Mouse (Mus musculus) urinary bladder, postnatal 14 days (tissue): ENCODE measurements at regions not wholly inside any gene's neighbourhood (a gene's known extent, or its start where the extent isn't known, plus 50 kb on each side); places are given as distances from the start of the nearest gene placed in this dataset.

Experiments used
- DNase-seq: peaks from one replicate; pipeline ENCODE4 v3.0.0; 2021; ENCODE audit warnings: low spot score

GRCm38 (mm10) chr2:160066491-160067303 lies 267.3 kb downstream of the Gm826 start:
- peak; percentile 32 for DNase-seq

GRCm38 (mm10) chr2:160062148-160062937 lies 271.6 kb downstream of the Gm826 start:
- DNase-seq: no peak

GRCm38 (mm10) chr2:160060091-160060490 lies 273.9 kb downstream of the Gm826 start:
- no peak for DNase-seq

GRCm38 (mm10) chr2:160057211-160057610 lies 276.8 kb downstream of the Gm826 start:
- DNase-seq: no peak

- no peak for DNase-seq
Observed at GRCm38 (mm10) chr2:160054411-160054810, 279.6 kb downstream of the Gm826 start.

- no peak for DNase-seq
Observed at GRCm38 (mm10) chr2:160048286-160048685, 285.7 kb downstream of the Gm826 start.

GRCm38 (mm10) chr2:160046881-160047543 lies 286.9 kb downstream of the Gm826 start:
- DNase-seq: no peak

GRCm38 (mm10) chr2:160044591-160044990 lies 289.4 kb downstream of the Gm826 start:
- no peak for DNase-seq

- DNase-seq: no peak
Observed at GRCm38 (mm10) chr2:160044184-160044583, 289.8 kb downstream of the Gm826 start.

- DNase-seq: no peak
Observed at GRCm38 (mm10) chr2:160029432-160029831, 304.5 kb downstream of the Gm826 start.

- no peak for DNase-seq
Observed at GRCm38 (mm10) chr2:160028459-160028858, 305.5 kb downstream of the Gm826 start.

GRCm38 (mm10) chr2:160025911-160026310 lies 308.1 kb downstream of the Gm826 start:
- no peak for DNase-seq

- no peak for DNase-seq
Observed at GRCm38 (mm10) chr2:160021541-160021940, 312.4 kb downstream of the Gm826 start.

- no peak for DNase-seq
Observed at GRCm38 (mm10) chr2:160020876-160021275, 313.1 kb downstream of the Gm826 start.

GRCm38 (mm10) chr2:160017020-160017812 lies 316.7 kb downstream of the Gm826 start:
- no peak for DNase-seq

GRCm38 (mm10) chr2:160011421-160011820 lies 322.5 kb downstream of the Gm826 start:
- no peak for DNase-seq

GRCm38 (mm10) chr2:160002695-160003094 lies 331.3 kb downstream of the Gm826 start:
- no peak for DNase-seq

- DNase-seq: no peak
Observed at GRCm38 (mm10) chr2:160000449-160000848, 333.5 kb downstream of the Gm826 start.

- peak; percentile 14 for DNase-seq
Observed at GRCm38 (mm10) chr2:159997395-159997794, 336.6 kb downstream of the Gm826 start.

GRCm38 (mm10) chr2:159994490-159994889 lies 339.5 kb downstream of the Gm826 start:
- DNase-seq: no peak

GRCm38 (mm10) chr2:159986719-159987118 lies 347.2 kb downstream of the Gm826 start:
- DNase-seq: no peak

GRCm38 (mm10) chr2:159981694-159982093 lies 352.3 kb downstream of the Gm826 start:
- DNase-seq: no peak
